12 mouse cellular contexts compared by ENCODE assay signal in the genomic region with DNA sequence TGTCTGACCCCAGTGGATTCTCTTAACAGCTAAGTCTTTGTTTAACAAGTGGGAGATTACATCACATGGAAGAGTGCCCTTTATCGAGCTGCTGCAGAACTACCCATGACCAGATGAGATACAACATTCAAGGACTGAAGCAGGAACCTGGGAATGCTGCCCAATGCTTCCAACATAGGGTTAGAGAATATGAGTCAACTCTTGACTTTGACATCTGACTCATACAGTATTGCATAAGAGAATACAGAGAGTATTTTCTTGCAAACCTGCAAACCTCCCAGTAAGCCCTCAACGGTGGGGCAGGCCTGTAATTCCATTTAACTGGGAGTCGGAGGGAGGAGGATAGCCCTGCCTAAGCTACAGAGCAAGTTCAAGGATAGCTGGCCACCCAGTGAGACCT. TPM values are rescaled to one million over a fixed set of nuclear protein-coding genes. Genes with fewer than 3 reads are reported as not detected.
A peak's percentile ranks its signal among the peaks of the same experiment; 100 is the strongest.
DNase-seq lines count a peak whose midpoint lies in the region; TF ChIP-seq lines count a peak whose summit lies in the region.
"Had no signal": no experiment of that assay in that cellular context is flagged by ENCODE, and none has a peak within 500 bp of the region (broad histone marks: within the 10 kb centered on the region; RNA-seq: fewer than 3 reads in every experiment).

No protein-coding gene starts in this region.

- WGBS in heart, embryonic 10.5 days, result 72% methylated on average over 3 of the region's 3 CpGs
- 20% methylated on average over 3 of the region's 3 CpGs for WGBS in large intestine, adult 2 months

- no peaks in the 10 kb centered on the region for H3K9me3 ChIP-seq in heart, embryonic 10.5 days
- H3K9me3 ChIP-seq: forebrain, embryonic 15.5 days; neural tube, embryonic 12.5 days had no signal

- H3K4me1 ChIP-seq in heart, embryonic 10.5 days, result no peaks in the 10 kb centered on the region
- H3K4me1 ChIP-seq: forebrain, embryonic 15.5 days; neural tube, embryonic 12.5 days had no signal

- H3K36me3 ChIP-seq in heart, embryonic 10.5 days, result no peaks in the 10 kb centered on the region
- H3K36me3 ChIP-seq: forebrain, embryonic 15.5 days; neural tube, embryonic 12.5 days had no signal

- no peaks in the 10 kb centered on the region for H3K27me3 ChIP-seq in heart, embryonic 10.5 days (ENCODE audit: insufficient read depth, poor library complexity, severe bottlenecking)
- H3K27me3 ChIP-seq: forebrain, embryonic 15.5 days; neural tube, embryonic 12.5 days had no signal

- DNase-seq in heart, adult 8-10 months (ENCODE audit: low spot score), result peak; percentile 41
- no peak for DNase-seq in heart, embryonic 10.5 days (ENCODE audit: low spot score)
- DNase-seq in urinary bladder, postnatal 14 days (ENCODE audit: low spot score), result peak; percentile 64
- DNase-seq in urinary bladder, postnatal 4 days (ENCODE audit: low spot score in 2 of 2), result no peak
- DNase-seq in large intestine, adult 2 months (ENCODE audit: low read depth, low spot score), result peak; percentile 80
- DNase-seq in layer of hippocampus, adult 2 months (ENCODE audit: low spot score in 2 of 2), result no peak
- no peak for DNase-seq in right cerebral cortex, postnatal 25 days
- DNase-seq in embryo, embryonic 9.5 days (ENCODE audit: extremely low spot score), result no peak
- DNase-seq: right cerebral cortex, postnatal 14 days; thymus, postnatal 25 days had no signal

- no peak overlapping the region for H3K4me3 ChIP-seq in heart, embryonic 10.5 days
- no peak overlapping the region for H3K4me3 ChIP-seq in layer of hippocampus, adult 2 months
- H3K4me3 ChIP-seq: forebrain, embryonic 15.5 days; neural tube, embryonic 12.5 days had no signal

- no peak for TF ChIP-seq CTCF in layer of hippocampus, adult 2 months (conservative IDR thresholded peaks at IDR 0.05)

- no peak overlapping the region for H3K27ac ChIP-seq in heart, embryonic 10.5 days
- no peak overlapping the region for H3K27ac ChIP-seq in layer of hippocampus, adult 2 months
- H3K27ac ChIP-seq: forebrain, embryonic 15.5 days; neural tube, embryonic 12.5 days had no signal

RNA-seq across cellular contexts. Expression of a gene that starts 15.0 kb away (rescaled TPM):
- 1 to 10 TPM; 2.7 to 4.2 (median 3.2) TPM for total RNA-seq in heart, adult 8-10 months (2022)
- polyA plus RNA-seq in heart, embryonic 10.5 days (2016; fragmentation: Nextera tagmentation; extraction: Ambion mirVana), result 12.1 and 21.9 TPM in 2 replicates
- polyA plus RNA-seq in large intestine, adult 2 months (2012; rRNA removed), result 1.5 and 2.8 TPM in 2 replicates
- total RNA-seq in layer of hippocampus, adult 2 months (2021), result 1 to 10 TPM; 1.9 to 2.0 TPM

Comparison
In these comparisons a context has a peak if more than half of its experiments do, and no peak if none do; other contexts are left out.
1. DNase-seq: peak in heart, adult 8-10 months (single experiment), urinary bladder, postnatal 14 days (single experiment) and large intestine, adult 2 months (single experiment); none in heart, embryonic 10.5 days (single experiment), urinary bladder, postnatal 4 days (0 of 2), layer of hippocampus, adult 2 months (0 of 2), right cerebral cortex, postnatal 25 days (single experiment) and embryo, embryonic 9.5 days (single experiment).